Mouse (Mus musculus) MEL (cell line): ENCODE measurements at regions not wholly inside any gene's neighbourhood (a gene's known extent, or its start where the extent isn't known, plus 50 kb on each side); places are given as distances from the start of the nearest gene placed in this dataset.

ENCODE experiments used
- DNase-seq: peaks from one replicate; pipeline ENCODE4 v3.0.0; 2011; ENCODE audit warnings: low read depth, low spot score
- H3K27ac ChIP-seq: 2 replicates; pipeline ENCODE4 v1.5.1; 2012; ENCODE audit warnings: low read depth, mild to moderate bottlenecking, control low read depth, low read length, moderate library complexity; ENCODE audit not compliant: control insufficient read depth
- H3K27me3 ChIP-seq, 2 experiments: fragments of 150-350 bp in 1 of 2; sonication (generic) in 1 of 2; 2 replicates each; pipeline ENCODE4 v1.6.1; 2012; ENCODE audit warnings: low read length in 2 of 2, mild to moderate bottlenecking in 2 of 2, improper control_type of control experiment in 1 of 2, moderate library complexity in 1 of 2; ENCODE audit not compliant: insufficient read depth in 2 of 2, control insufficient read depth in 1 of 2
- H3K36me3 ChIP-seq, 2 experiments: 2 replicates each; pipeline ENCODE4 v1.6.1; 2012 to 2014; ENCODE audit warnings: low read length in 2 of 2, improper control_type of control experiment in 1 of 2, inconsistent platforms in 1 of 2, mild to moderate bottlenecking in 1 of 2; ENCODE audit not compliant: insufficient read depth in 2 of 2, control insufficient read depth in 1 of 2
- H3K4me1 ChIP-seq, 2 experiments: fragments of 150-350 bp in 1 of 2; sonication (generic) in 1 of 2; 2 replicates each; pipeline ENCODE4 v1.6.1; 2012; ENCODE audit warnings: low read length in 2 of 2, improper control_type of control experiment in 1 of 2, mild to moderate bottlenecking in 1 of 2; ENCODE audit not compliant: insufficient read depth in 2 of 2, control insufficient read depth in 1 of 2
- H3K4me3 ChIP-seq, 2 experiments: fragments of 150-350 bp in 1 of 2; sonication (generic) in 1 of 2; 2 replicates each; pipeline ENCODE4 v1.5.1; 2012; ENCODE audit warnings: low read depth in 2 of 2, low read length in 2 of 2, mild to moderate bottlenecking in 2 of 2, moderate library complexity in 2 of 2, control low read depth in 1 of 2, improper control_type of control experiment in 1 of 2; ENCODE audit not compliant: control insufficient read depth in 1 of 2, insufficient read depth in 1 of 2
- H3K79me2 ChIP-seq: 2 replicates; pipeline ENCODE4 v1.6.1; 2012; ENCODE audit warnings: mild to moderate bottlenecking, low read length, moderate library complexity; ENCODE audit not compliant: control insufficient read depth, poor library complexity, insufficient read depth
- H3K9ac ChIP-seq: 2 replicates; pipeline ENCODE4 v1.6.1; 2012; ENCODE audit warnings: low read depth, mild to moderate bottlenecking, control low read depth, low read length, moderate library complexity; ENCODE audit not compliant: control insufficient read depth, poor library complexity, severe bottlenecking
- H3K9me3 ChIP-seq: fragments of 150-350 bp; sonication (generic); replicated peaks from 2 replicates; pipeline ENCODE4 v1.6.1; 2012; ENCODE audit warnings: mild to moderate bottlenecking, low read length, improper control_type of control experiment, moderate library complexity; ENCODE audit not compliant: insufficient read depth
- CHD1 ChIP-seq: IDR thresholded peaks from 2 replicates; pipeline ENCODE4 v1.6.1; 2012; ENCODE audit warnings: low read depth, mild to moderate bottlenecking, inconsistent platforms, low read length, improper control_type of control experiment
- CHD2 ChIP-seq: IDR thresholded peaks from 2 replicates; pipeline ENCODE4 v1.6.1; 2011; ENCODE audit warnings: low read length, improper control_type of control experiment
- CTCF ChIP-seq, 3 experiments: IDR thresholded peaks in 2 of 3; conservative IDR thresholded peaks in 1 of 3; 2 replicates each; pipeline ENCODE4 v1.5.1; 2011 to 2012; ENCODE audit warnings: low read length in 3 of 3, low read depth in 2 of 3, mild to moderate bottlenecking in 2 of 3, improper control_type of control experiment in 1 of 3, inconsistent platforms in 1 of 3, mixed read lengths in 1 of 3, moderate library complexity in 1 of 3; ENCODE audit not compliant: control insufficient read depth in 1 of 3, insufficient read depth in 1 of 3, poor library complexity in 1 of 3, severe bottlenecking in 1 of 3
- E2F4 ChIP-seq: IDR thresholded peaks from 2 replicates; pipeline ENCODE4 v1.6.1; 2011; ENCODE audit warnings: low read depth, low read length, improper control_type of control experiment, borderline replicate concordance
- EP300 ChIP-seq, 2 experiments: IDR thresholded peaks; 2 replicates each; pipeline ENCODE4 v1.6.1; 2011; ENCODE audit warnings: improper control_type of control experiment in 2 of 2, low read length in 2 of 2, low read depth in 1 of 2, mild to moderate bottlenecking in 1 of 2
- GABPA ChIP-seq: IDR thresholded peaks from 2 replicates; pipeline ENCODE4 v1.6.1; 2012; ENCODE audit warnings: low read depth, mild to moderate bottlenecking, inconsistent platforms, low read length, improper control_type of control experiment, moderate library complexity
- HCFC1 ChIP-seq: IDR thresholded peaks from 2 replicates; pipeline ENCODE4 v1.6.1; 2012; ENCODE audit warnings: low read depth, mild to moderate bottlenecking, inconsistent platforms, low read length, improper control_type of control experiment, moderate library complexity
- KAT2A ChIP-seq: conservative IDR thresholded peaks from 2 replicates; pipeline ENCODE4 v1.6.1; 2012; ENCODE audit warnings: low read depth, low read length, improper control_type of control experiment, inconsistent platforms
- MAX ChIP-seq: IDR thresholded peaks from 2 replicates; pipeline ENCODE4 v1.6.1; 2011; ENCODE audit warnings: low read length, improper control_type of control experiment
- MYC ChIP-seq: IDR thresholded peaks from 2 replicates; pipeline ENCODE4 v1.6.1; 2011; ENCODE audit warnings: low read depth, mild to moderate bottlenecking, low read length, improper control_type of control experiment, moderate library complexity
- NELFE ChIP-seq: IDR thresholded peaks from 2 replicates; pipeline ENCODE4 v1.6.1; 2011; ENCODE audit warnings: low read depth, low read length, improper control_type of control experiment
- NRF1 ChIP-seq: IDR thresholded peaks from 2 replicates; pipeline ENCODE4 v1.6.1; 2014; ENCODE audit warnings: low read depth, mild to moderate bottlenecking, inconsistent platforms, low read length, improper control_type of control experiment, moderate library complexity; ENCODE audit not compliant: poor library complexity, insufficient read depth, severe bottlenecking
- POLR2A ChIP-seq, 2 experiments: IDR thresholded peaks; 2 replicates each; pipeline ENCODE4 v1.6.1; 2011 to 2012; ENCODE audit warnings: low read length in 2 of 2, mild to moderate bottlenecking in 2 of 2, control low read depth in 1 of 2, improper control_type of control experiment in 1 of 2, low read depth in 1 of 2, moderate library complexity in 1 of 2; ENCODE audit not compliant: control insufficient read depth in 1 of 2, insufficient read depth in 1 of 2, poor library complexity in 1 of 2
- POLR2AphosphoS2 ChIP-seq: IDR thresholded peaks from 2 replicates; pipeline ENCODE4 v1.6.1; 2011; ENCODE audit warnings: low read length, improper control_type of control experiment
- POLR2AphosphoS5 ChIP-seq: IDR thresholded peaks from 2 replicates; pipeline ENCODE4 v1.6.1; 2012; ENCODE audit warnings: low read depth, borderline replicate concordance, mild to moderate bottlenecking, inconsistent platforms, low read length, moderate library complexity, mixed read lengths
- RAD21 ChIP-seq: IDR thresholded peaks from 2 replicates; pipeline ENCODE4 v1.6.1; 2011; ENCODE audit warnings: mild to moderate bottlenecking, low read depth, low read length, improper control_type of control experiment
- RCOR1 ChIP-seq: IDR thresholded peaks from 2 replicates; pipeline ENCODE4 v1.6.1; 2012; ENCODE audit warnings: low read depth, mild to moderate bottlenecking, inconsistent platforms, low read length, improper control_type of control experiment
- TBP ChIP-seq: IDR thresholded peaks from 2 replicates; pipeline ENCODE4 v1.8.0; 2011; ENCODE audit warnings: low read depth, low read length, improper control_type of control experiment
- TCF12 ChIP-seq: IDR thresholded peaks from 2 replicates; pipeline ENCODE4 v1.6.1; 2014; ENCODE audit warnings: low read depth, mild to moderate bottlenecking, inconsistent platforms, low read length, improper control_type of control experiment, moderate library complexity
- USF2 ChIP-seq, 2 experiments: IDR thresholded peaks; 2 replicates each; pipeline ENCODE4 v1.6.1; 2011 to 2012; ENCODE audit warnings: improper control_type of control experiment in 2 of 2, low read length in 2 of 2, borderline replicate concordance in 1 of 2, inconsistent platforms in 1 of 2, low read depth in 1 of 2, mild to moderate bottlenecking in 1 of 2; ENCODE audit not compliant: insufficient read depth in 1 of 2
- ZKSCAN1 ChIP-seq: IDR thresholded peaks from 2 replicates; pipeline ENCODE4 v1.6.1; 2012; ENCODE audit warnings: low read depth, mild to moderate bottlenecking, inconsistent platforms, low read length, improper control_type of control experiment, moderate library complexity
- ZNF384 ChIP-seq: IDR thresholded peaks from 2 replicates; pipeline ENCODE4 v1.6.1; 2012; ENCODE audit warnings: low read depth, mild to moderate bottlenecking, inconsistent platforms, low read length, improper control_type of control experiment

DNA sequence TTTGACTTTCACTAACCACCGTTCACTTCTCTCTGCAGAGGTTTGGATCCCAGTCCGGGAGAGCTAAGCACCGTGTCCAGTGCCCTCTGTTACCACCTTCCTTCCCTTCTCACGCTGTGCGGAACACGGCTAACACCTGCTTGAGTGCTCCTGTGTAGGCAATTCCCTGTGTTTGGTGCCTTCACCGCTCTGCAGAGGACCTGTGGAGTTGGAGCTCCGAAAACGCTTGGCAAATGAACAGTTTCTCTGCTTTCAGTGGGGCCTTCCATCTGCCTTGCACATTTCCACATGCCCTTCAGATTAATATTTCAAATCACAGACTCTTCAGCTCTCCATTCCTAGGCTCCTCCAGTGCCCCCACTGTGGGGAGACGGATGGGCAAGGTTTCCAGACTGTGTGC lies 227.7 kb upstream of the Daam1 start:
- Histone ChIP-seq H3K27me3 (no peaks in the 10 kb centered on the region), H3K79me2 (no peaks in the 10 kb centered on the region), H3K9me3 (no peaks in the 10 kb centered on the region)
- TF ChIP-seq NRF1 (no peak), ZKSCAN1 (no peak), MAX (no peak), HCFC1 (no peak), NELFE (no peak), RCOR1 (no peak), TBP (no peak), TCF12 (no peak), USF2 (IDR thresholded peaks at IDR 0.05; ENCODE audit: borderline replicate concordance in 1 of 2, insufficient read depth in 1 of 2, low read depth in 1 of 2, low read length in 2 of 2) (no peak), ZNF384 (no peak), EP300 (IDR thresholded peaks at IDR 0.05; ENCODE audit: low read depth in 1 of 2, low read length in 2 of 2) (no peak), KAT2A (no peak), CTCF (IDR thresholded peaks at IDR 0.05 in 2 of 3, conservative IDR thresholded peaks at IDR 0.05 in 1 of 3; ENCODE audit: control insufficient read depth in 1 of 3, insufficient read depth in 1 of 3, low read depth in 2 of 3, low read length in 3 of 3, poor library complexity in 1 of 3, severe bottlenecking in 1 of 3) (no peak), MYC (no peak)
- TF ChIP-seq, all 39 proteins: peak for 0
- Histone ChIP-seq H3K27ac (no peak overlapping the region), H3K36me3 (no peaks in the 10 kb centered on the region), H3K9ac (no peak overlapping the region), H3K4me1 (no peaks in the 10 kb centered on the region), H3K4me3 (no peak overlapping the region)
- no peak for DNase-seq

DNA sequence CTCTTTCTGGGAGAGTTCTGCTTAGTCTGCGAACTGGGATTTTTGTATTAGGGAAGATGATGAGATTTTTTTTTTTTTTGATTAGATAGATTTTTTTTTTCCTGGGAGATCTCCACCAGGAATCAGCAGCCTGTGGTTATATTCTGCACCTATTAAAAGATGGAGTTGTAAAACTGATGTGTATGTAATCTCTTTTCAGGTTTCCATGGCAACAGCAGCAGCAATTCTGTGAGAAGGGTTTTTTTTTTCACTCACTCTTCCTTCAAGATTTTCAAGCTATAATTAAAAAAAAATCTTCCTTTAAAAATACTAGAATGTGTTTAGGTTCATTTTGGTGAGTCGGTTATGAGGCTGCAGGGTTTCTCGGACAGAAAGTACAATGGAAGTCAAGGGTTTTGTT lies 224.5 kb upstream of the Daam1 start:
- no peak overlapping the region for H3K9ac ChIP-seq
- DNase-seq, result no peak
- H3K36me3 ChIP-seq, result no peaks in the 10 kb centered on the region
- H3K9me3 ChIP-seq, result no peaks in the 10 kb centered on the region
- no peaks in the 10 kb centered on the region for H3K4me1 ChIP-seq
- no peak overlapping the region for H3K27ac ChIP-seq
- H3K79me2 ChIP-seq, result no peaks in the 10 kb centered on the region
- no peak overlapping the region for H3K4me3 ChIP-seq
- no peak for TF ChIP-seq NRF1
- TF ChIP-seq GABPA, result no peak
- TF ChIP-seq NELFE, result no peak
- TF ChIP-seq ZNF384, result no peak
- no peak for TF ChIP-seq E2F4
- no peak for TF ChIP-seq CHD2
- no peak for TF ChIP-seq RCOR1
- TF ChIP-seq MYC, result no peak
- TF ChIP-seq POLR2AphosphoS2, result no peak
- no peak for TF ChIP-seq TBP
- no peak for TF ChIP-seq RAD21
- no peak for TF ChIP-seq POLR2A (IDR thresholded peaks at IDR 0.05; ENCODE audit: control insufficient read depth in 1 of 2, insufficient read depth in 1 of 2, low read depth in 1 of 2, low read length in 2 of 2, poor library complexity in 1 of 2)
- no peak for TF ChIP-seq POLR2AphosphoS5
- TF ChIP-seq CHD1, result no peak
- no peak for TF ChIP-seq EP300 (IDR thresholded peaks at IDR 0.05; ENCODE audit: low read depth in 1 of 2, low read length in 2 of 2)
- no peaks in the 10 kb centered on the region for H3K27me3 ChIP-seq
